Mouse (Mus musculus) heart, adult 8-10 months (tissue): ENCODE data around the gene Lmf1. TPM values are rescaled to one million over a fixed set of nuclear protein-coding genes. Genes with fewer than 3 reads are reported as not detected.

Source experiments
- DNase-seq: peaks from one replicate; pipeline ENCODE4 v3.0.0; 2022; ENCODE audit warnings: low spot score
- total RNA-seq, 4 experiments: library from RNA; stranded (reverse); gene quantifications; 2 replicates each; pipeline ENCODE4 v1.2.4; 2022

Gene Lmf1
- total RNA-seq, 4 experiments from 2014 or later = 30.7 to 34.2 (median 33.8) TPM

GRCm38 (mm10) chr17:25700863-25701496, 122.1 kb downstream of the Lmf1 start:
- no peak for DNase-seq

DNA sequence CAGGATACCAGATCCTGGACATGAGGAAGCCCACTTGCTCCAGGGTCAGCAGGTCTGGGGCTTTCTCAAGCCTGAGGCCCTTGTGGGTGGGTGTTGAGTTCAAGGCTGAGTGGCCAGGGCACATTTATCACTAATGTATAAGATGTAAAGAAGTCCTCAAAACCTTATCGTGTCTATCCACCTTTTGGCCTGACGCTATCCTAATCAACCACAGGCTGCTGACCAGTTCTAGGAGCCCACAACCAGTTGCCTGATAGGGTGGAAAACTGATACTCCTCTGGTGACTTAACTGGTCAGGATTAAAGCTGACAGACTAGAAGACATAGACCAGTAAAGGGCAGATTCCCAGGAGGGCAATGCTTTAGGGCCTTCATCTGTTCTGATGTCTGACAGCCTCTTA, 131.1 kb downstream of the Lmf1 start:
- no peak for DNase-seq

DNA sequence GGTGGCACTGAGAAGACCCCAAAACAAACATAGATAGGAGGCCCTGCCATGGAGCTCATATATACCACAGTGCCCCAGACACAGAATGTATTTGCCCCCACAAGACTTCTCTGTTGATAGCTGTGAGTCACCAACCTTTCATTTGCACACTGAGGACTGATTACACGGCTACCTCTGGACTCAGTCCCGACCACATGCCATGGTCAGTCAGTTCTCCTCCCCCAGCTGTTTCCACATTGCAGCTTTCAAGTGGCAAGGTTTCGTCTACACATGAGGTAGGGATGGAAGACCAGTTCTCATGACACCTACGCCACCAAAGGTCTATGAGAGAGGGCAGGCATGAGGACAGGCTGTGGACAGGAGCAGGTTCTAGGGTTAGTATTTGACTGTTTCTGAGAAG, 132.3 kb downstream of the Lmf1 start:
- no peak for DNase-seq

Other genes with a start within 250 kb of the Lmf1 start
- gene Tpsab1, start 233.5 kb upstream of the Lmf1 start, total RNA-seq = under 1 TPM; 0.22 to 0.55 (median 0.39) TPM
- 1 to 10 TPM in 1 of 4 experiments, under 1 TPM in 3; 0.24 to 1.4 (median 0.72) TPM for gene Tpsb2, start 212.8 kb upstream of the Lmf1 start, total RNA-seq
- not detected for gene Tpsg1, start 209.8 kb upstream of the Lmf1 start, total RNA-seq
- 1 to 10 TPM; 3.9 to 9.7 (median 7.7) TPM for gene Cacna1h, start 145.3 kb upstream of the Lmf1 start, total RNA-seq
- under 1 TPM in 3 of 4 experiments, not detected in 1; 0.28 to 0.46 (median 0.33) TPM for gene Tekt4, start 124.5 kb upstream of the Lmf1 start, total RNA-seq
- gene Sstr5, start 81.8 kb upstream of the Lmf1 start, total RNA-seq = not detected
- under 1 TPM; 0.24 to 0.37 (median 0.32) TPM for gene Sox8, start 8.4 kb upstream of the Lmf1 start, total RNA-seq
- gene Gng13, start 138.1 kb downstream of the Lmf1 start, total RNA-seq = 1 to 10 TPM in 2 of 4 experiments, not detected in 2; 1.1 to 2.0 TPM
- 1 to 10 TPM; 1.2 to 2.1 (median 1.6) TPM for gene Chtf18, start 148.3 kb downstream of the Lmf1 start, total RNA-seq
- gene Rpusd1, start 148.6 kb downstream of the Lmf1 start, total RNA-seq = 1 to 10 TPM; 4.5 to 5.3 (median 4.6) TPM
- not detected for gene Mslnl, start 157.0 kb downstream of the Lmf1 start, total RNA-seq
- gene Msln, start 175.3 kb downstream of the Lmf1 start, total RNA-seq = 10 to 100 TPM in 3 of 4 experiments, 1 to 10 TPM in 1; 9.8 to 20.9 (median 17.6) TPM
- gene Narfl, start 194.7 kb downstream of the Lmf1 start, total RNA-seq = 10 to 100 TPM; 43.8 to 48.8 (median 46.6) TPM
- 10 to 100 TPM in 3 of 4 experiments, 1 to 10 TPM in 1; 8.5 to 18.4 (median 12.1) TPM for gene Haghl, start 206.6 kb downstream of the Lmf1 start, total RNA-seq
- under 1 TPM in 1 of 4 experiments, not detected in 3; 0.38 TPM for gene Ccdc78, start 207.5 kb downstream of the Lmf1 start, total RNA-seq
- 10 to 100 TPM; 40.7 to 49.9 (median 44.9) TPM for gene Fam173a, start 213.8 kb downstream of the Lmf1 start, total RNA-seq
- 1 to 10 TPM in 1 of 4 experiments, under 1 TPM in 1, not detected in 2; 0.72 to 1.8 TPM for gene AC134908.4, start 216.6 kb downstream of the Lmf1 start, total RNA-seq
- gene Metrn, start 218.1 kb downstream of the Lmf1 start, total RNA-seq = 10 to 100 TPM; 58.8 to 75.3 (median 65.7) TPM
- gene Fbxl16, start 230.0 kb downstream of the Lmf1 start, total RNA-seq = 1 to 10 TPM; 1.2 to 1.9 (median 1.5) TPM
- gene Wdr24, start 244.5 kb downstream of the Lmf1 start, total RNA-seq = 10 to 100 TPM; 11.2 to 12.6 (median 12.1) TPM
- 10 to 100 TPM; 34.2 to 39.6 (median 34.8) TPM for gene Jmjd8, start 249.8 kb downstream of the Lmf1 start, total RNA-seq